Mouse (Mus musculus): Measurements from ENCODE around the gene Crtam.

- no peak for TF ChIP-seq CTCF (IDR thresholded peaks at IDR 0.05; ENCODE audit: low read depth)
- TF ChIP-seq EP300 (IDR thresholded peaks at IDR 0.05; ENCODE audit: low read depth): no peak
Observed at GRCm38 (mm10) chr9:40983758-40984157, 20.7 kb downstream of the Crtam start.

Measured in liver, postnatal 0 days (tissue).